Mouse (Mus musculus): Measurements from ENCODE around the gene Pdgfc. TPM values are rescaled to one million over a fixed set of nuclear protein-coding genes. Genes with fewer than 3 reads are reported as not detected.

The Pdgfc gene
- polyA plus RNA-seq, 1 experiment: 23.9 TPM

DNA sequence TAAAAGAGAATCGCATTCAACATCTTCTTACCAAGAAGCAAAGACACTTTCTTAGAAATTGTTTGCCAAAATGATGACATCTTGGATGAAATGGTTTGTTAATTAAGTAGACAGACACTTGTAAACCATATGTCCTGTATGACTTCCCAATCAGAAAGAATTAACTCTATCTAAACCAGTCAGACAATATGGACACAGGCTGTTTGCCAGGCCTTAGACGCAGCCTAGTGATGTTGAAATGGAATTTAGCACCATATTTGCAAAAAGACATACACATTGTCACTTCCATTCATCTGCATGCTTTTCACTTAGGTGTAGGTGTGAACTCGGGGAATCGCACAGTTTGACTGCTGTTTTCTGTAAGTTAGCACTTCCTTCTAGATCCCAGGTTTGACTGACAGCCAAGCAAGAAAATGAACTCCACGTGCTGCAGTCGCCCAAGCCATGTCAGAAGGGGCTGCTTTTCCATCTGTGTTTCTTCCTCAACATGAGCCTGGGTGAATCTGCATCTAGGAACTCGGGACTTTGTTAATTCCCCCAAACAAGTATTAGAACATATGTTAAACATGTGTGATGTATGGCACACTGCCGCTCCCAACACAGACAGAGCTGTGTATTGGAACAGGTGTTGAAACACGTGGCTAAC lies 10.5 kb upstream of the Pdgfc start:
- H3K36me3 ChIP-seq (ENCODE audit: control insufficient read depth, insufficient read depth): no peaks in the 10 kb centered on the region
- TF ChIP-seq MYOD1 (IDR thresholded peaks at IDR 0.05; ENCODE audit: control insufficient read depth in 1 of 3, insufficient read length in 2 of 3, low read depth in 2 of 3) (no peak), E2F4 (IDR thresholded peaks at IDR 0.05; ENCODE audit: insufficient read depth) (no peak), TCF12 (IDR thresholded peaks at IDR 0.05; ENCODE audit: insufficient read depth, poor library complexity, severe bottlenecking) (no peak), SRF (IDR thresholded peaks at IDR 0.05; ENCODE audit: control insufficient read depth, insufficient read length, low read depth) (no peak), MYOG (IDR thresholded peaks at IDR 0.05; ENCODE audit: control insufficient read depth in 1 of 3, insufficient read depth in 1 of 3, insufficient read length in 2 of 3, low read depth in 2 of 3) (no peak), TCF3 (IDR thresholded peaks at IDR 0.05; ENCODE audit: insufficient read length, low read depth) (no peak), MAX (IDR thresholded peaks at IDR 0.05; ENCODE audit: low read depth) (no peak), POLR2AphosphoS2 (IDR thresholded peaks at IDR 0.05; ENCODE audit: insufficient read length, low read depth) (no peak)
- no peak overlapping the region for H3K4me3 ChIP-seq
- no peak overlapping the region for H3ac ChIP-seq (ENCODE audit: control insufficient read depth, insufficient read length)
- no peaks in the 10 kb centered on the region for H3K27me3 ChIP-seq (ENCODE audit: control insufficient read depth, insufficient read depth, insufficient read length)
- no peak overlapping the region for H3K4me2 ChIP-seq (ENCODE audit: low read depth)
- H3K79me2 ChIP-seq (ENCODE audit: control insufficient read depth, insufficient read depth): no peaks in the 10 kb centered on the region

DNA sequence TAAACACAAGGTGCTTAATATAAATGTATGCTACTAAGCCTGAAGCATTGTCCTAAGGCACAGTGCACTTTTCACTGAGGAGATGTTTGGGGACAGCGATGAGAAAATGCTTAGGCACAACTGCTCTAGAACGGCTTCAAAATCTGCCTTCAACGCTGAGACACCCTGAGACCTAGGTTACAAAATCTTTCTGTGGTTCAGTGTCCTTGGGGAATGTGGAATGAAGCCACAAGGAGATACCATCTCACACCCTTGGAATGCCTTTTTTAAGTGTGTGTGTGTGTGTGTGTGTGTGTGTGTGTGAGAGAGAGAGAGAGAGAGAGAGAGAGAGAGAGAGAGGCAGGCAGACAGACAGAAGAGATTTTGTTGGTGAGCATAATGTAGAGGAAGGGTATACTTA lies 7.9 kb upstream of the Pdgfc start:
- Histone ChIP-seq H3K36me3 (ENCODE audit: control insufficient read depth, insufficient read depth) (no peaks in the 10 kb centered on the region), H3K79me2 (ENCODE audit: control insufficient read depth, insufficient read depth) (peaks cover 2% of the 10 kb centered on the region), H3K4me2 (ENCODE audit: low read depth) (peak overlapping the region; percentile 69), H3ac (ENCODE audit: control insufficient read depth, insufficient read length) (no peak overlapping the region), H3K4me3 (no peak overlapping the region), H3K27me3 (ENCODE audit: control insufficient read depth, insufficient read depth, insufficient read length) (no peaks in the 10 kb centered on the region)
- TF ChIP-seq SRF (IDR thresholded peaks at IDR 0.05; ENCODE audit: control insufficient read depth, insufficient read length, low read depth): no peak
- TF ChIP-seq USF1 (IDR thresholded peaks at IDR 0.05; ENCODE audit: low read depth): no peak
- TF ChIP-seq TCF12 (IDR thresholded peaks at IDR 0.05; ENCODE audit: insufficient read depth, poor library complexity, severe bottlenecking): no peak
- TF ChIP-seq TCF3 (IDR thresholded peaks at IDR 0.05; ENCODE audit: insufficient read length, low read depth): no peak
- TF ChIP-seq CEBPB (IDR thresholded peaks at IDR 0.05; ENCODE audit: insufficient read depth, poor library complexity, severe bottlenecking): peak; percentile 68; the same call in 1 of the 2 replicates
- TF ChIP-seq REST (IDR thresholded peaks at IDR 0.05; ENCODE audit: insufficient read depth, insufficient read length): no peak
- TF ChIP-seq E2F4 (IDR thresholded peaks at IDR 0.05; ENCODE audit: insufficient read depth): no peak
- TF ChIP-seq MAX (IDR thresholded peaks at IDR 0.05; ENCODE audit: low read depth): no peak
- no peak for TF ChIP-seq POLR2AphosphoS2 (IDR thresholded peaks at IDR 0.05; ENCODE audit: insufficient read length, low read depth)

DNA sequence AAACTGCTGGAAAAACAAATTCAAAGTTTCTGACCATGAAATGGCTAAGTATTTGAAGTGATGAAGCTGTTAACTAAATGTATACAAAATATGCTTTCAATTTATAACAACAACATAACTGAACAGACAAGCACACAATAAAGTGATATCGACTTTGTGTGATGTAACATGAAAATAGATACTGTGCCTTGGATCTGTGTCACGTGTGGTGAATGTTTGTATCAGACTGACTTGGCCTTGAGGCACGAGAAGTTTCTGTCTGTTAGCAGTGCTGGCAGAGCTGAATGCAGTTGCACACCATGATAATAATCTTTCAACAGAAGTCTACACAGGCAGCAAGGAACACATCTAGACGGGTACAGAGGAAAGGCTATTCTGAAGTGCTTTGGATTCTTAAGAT lies 6.9 kb upstream of the Pdgfc start:
- H3K27me3 ChIP-seq (ENCODE audit: control insufficient read depth, insufficient read depth, insufficient read length): no peaks in the 10 kb centered on the region
- peaks cover 6% of the 10 kb centered on the region for H3K79me2 ChIP-seq (ENCODE audit: control insufficient read depth, insufficient read depth)
- H3K4me3 ChIP-seq: peak overlapping the region; percentile 12
- TF ChIP-seq USF1 (IDR thresholded peaks at IDR 0.05; ENCODE audit: low read depth): peak; percentile 77
- TF ChIP-seq POLR2A (IDR thresholded peaks at IDR 0.05; ENCODE audit: insufficient read length, low read depth): peak; percentile 21
- no peak for TF ChIP-seq MYOD1 (IDR thresholded peaks at IDR 0.05; ENCODE audit: control insufficient read depth in 1 of 3, insufficient read length in 2 of 3, low read depth in 2 of 3)
- H3K4me2 ChIP-seq (ENCODE audit: low read depth): peak overlapping the region; percentile 69
- H3ac ChIP-seq (ENCODE audit: control insufficient read depth, insufficient read length): no peak overlapping the region
- no peaks in the 10 kb centered on the region for H3K36me3 ChIP-seq (ENCODE audit: control insufficient read depth, insufficient read depth)

DNA sequence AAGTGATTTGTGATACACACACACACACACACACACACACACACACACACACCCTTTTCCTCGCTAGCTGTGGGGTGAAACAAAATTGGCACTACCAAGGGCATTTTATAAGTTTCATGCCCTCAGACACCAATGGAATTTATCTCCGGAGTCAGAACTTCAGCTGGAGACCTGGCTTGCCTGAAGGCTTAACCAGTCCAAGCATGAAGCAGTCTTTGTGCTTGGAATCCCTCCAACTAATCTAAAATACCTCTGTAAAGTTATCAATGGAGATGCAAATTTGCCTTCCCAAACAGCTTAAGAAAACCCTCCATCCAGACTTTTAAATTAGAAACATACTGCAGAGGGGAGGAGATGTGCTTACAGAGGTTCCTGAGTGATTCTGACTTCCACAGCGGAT lies 6.3 kb upstream of the Pdgfc start:
- Histone ChIP-seq H3K79me2 (ENCODE audit: control insufficient read depth, insufficient read depth) (peaks cover 6% of the 10 kb centered on the region), H3K27me3 (ENCODE audit: control insufficient read depth, insufficient read depth, insufficient read length) (no peaks in the 10 kb centered on the region), H3K36me3 (ENCODE audit: control insufficient read depth, insufficient read depth) (no peaks in the 10 kb centered on the region), H3K4me3 (peak overlapping the region; percentile 12), H3ac (ENCODE audit: control insufficient read depth, insufficient read length) (no peak overlapping the region), H3K4me2 (ENCODE audit: low read depth) (peak overlapping the region; percentile 69)
- no peak for TF ChIP-seq TCF12 (IDR thresholded peaks at IDR 0.05; ENCODE audit: insufficient read depth, poor library complexity, severe bottlenecking)
- TF ChIP-seq REST (IDR thresholded peaks at IDR 0.05; ENCODE audit: insufficient read depth, insufficient read length): no peak
- no peak for TF ChIP-seq POLR2A (IDR thresholded peaks at IDR 0.05; ENCODE audit: insufficient read length, low read depth)
- TF ChIP-seq MYOG (IDR thresholded peaks at IDR 0.05; ENCODE audit: control insufficient read depth in 1 of 3, insufficient read depth in 1 of 3, insufficient read length in 2 of 3, low read depth in 2 of 3): no peak
- TF ChIP-seq TCF3 (IDR thresholded peaks at IDR 0.05; ENCODE audit: insufficient read length, low read depth): no peak
- TF ChIP-seq MYOD1 (IDR thresholded peaks at IDR 0.05; ENCODE audit: control insufficient read depth in 1 of 3, insufficient read length in 2 of 3, low read depth in 2 of 3): no peak
- TF ChIP-seq USF1 (IDR thresholded peaks at IDR 0.05; ENCODE audit: low read depth): no peak
- no peak for TF ChIP-seq E2F4 (IDR thresholded peaks at IDR 0.05; ENCODE audit: insufficient read depth)
- no peak for TF ChIP-seq CEBPB (IDR thresholded peaks at IDR 0.05; ENCODE audit: insufficient read depth, poor library complexity, severe bottlenecking)
- no peak for TF ChIP-seq MAX (IDR thresholded peaks at IDR 0.05; ENCODE audit: low read depth)
- TF ChIP-seq SRF (IDR thresholded peaks at IDR 0.05; ENCODE audit: control insufficient read depth, insufficient read length, low read depth): no peak
- no peak for TF ChIP-seq POLR2AphosphoS2 (IDR thresholded peaks at IDR 0.05; ENCODE audit: insufficient read length, low read depth)

DNA sequence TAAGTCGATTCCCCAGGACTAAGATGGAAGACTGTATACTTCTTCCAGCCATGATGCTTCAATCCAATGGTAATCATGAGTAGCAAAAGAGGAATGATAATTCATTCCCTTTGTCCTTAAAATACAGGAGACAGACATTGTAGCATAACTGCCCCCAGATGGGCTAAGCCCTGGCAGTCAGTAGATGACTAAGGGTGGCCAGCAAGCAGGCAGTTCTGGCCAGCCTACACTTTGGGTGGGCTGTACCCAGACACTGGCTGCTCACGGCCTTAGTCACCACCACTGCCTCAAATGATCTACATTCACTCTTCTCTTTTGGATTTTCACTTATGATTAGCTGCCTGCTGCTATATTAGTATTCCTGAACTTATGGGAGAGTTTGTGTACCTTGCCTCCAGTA lies 5.9 kb upstream of the Pdgfc start:
- Histone ChIP-seq H3K36me3 (ENCODE audit: control insufficient read depth, insufficient read depth) (no peaks in the 10 kb centered on the region), H3K79me2 (ENCODE audit: control insufficient read depth, insufficient read depth) (peaks cover 6% of the 10 kb centered on the region), H3K27me3 (ENCODE audit: control insufficient read depth, insufficient read depth, insufficient read length) (no peaks in the 10 kb centered on the region), H3ac (ENCODE audit: control insufficient read depth, insufficient read length) (no peak overlapping the region), H3K4me2 (ENCODE audit: low read depth) (peak overlapping the region; percentile 69), H3K4me3 (peak overlapping the region; percentile 12)
- no peak for TF ChIP-seq MYOD1 (IDR thresholded peaks at IDR 0.05; ENCODE audit: control insufficient read depth in 1 of 3, insufficient read length in 2 of 3, low read depth in 2 of 3)

Data from myocyte (in vitro differentiated cells).